Mouse (Mus musculus) limb, embryonic 12.5 days (tissue): Measurements from ENCODE around the gene 4930467E23Rik. TPM values are rescaled to one million over a fixed set of nuclear protein-coding genes. Genes with fewer than 3 reads are reported as not detected.
"Not testable (repeated sequence)": the region's sequence is repeated elsewhere in the genome, so short reads cannot be mapped to it uniquely, and the experiment has no call there.

ENCODE experiments used
- ATAC-seq: fragments of 200-750 bp; cut with Nextera tagmentation; 2 replicates; pipeline ENCODE4 v1.8.0; 2017; ENCODE audit warnings: low read depth, moderate TSS enrichment; ENCODE audit not compliant: insufficient number of reproducible peaks, insufficient read depth, low FRiP score, low TSS enrichment
- H3K27ac ChIP-seq: fragments of 300-500 bp; sonication (generic); 2 replicates; pipeline ENCODE4 v1.5.1; 2016; ENCODE audit warnings: mild to moderate bottlenecking, moderate library complexity
- H3K27me3 ChIP-seq: fragments of 300-500 bp; sonication (generic); 2 replicates; pipeline ENCODE4 v1.6.1; 2016; ENCODE audit warnings: mild to moderate bottlenecking, moderate library complexity
- H3K36me3 ChIP-seq: fragments of 300-500 bp; sonication (generic); 2 replicates; pipeline ENCODE4 v1.6.1; 2016; ENCODE audit warnings: mild to moderate bottlenecking, moderate library complexity
- H3K4me1 ChIP-seq: fragments of 300-500 bp; sonication (generic); replicated peaks from 2 replicates; pipeline ENCODE4 v1.6.1; 2016
- H3K4me2 ChIP-seq: fragments of 300-500 bp; sonication (generic); 2 replicates; pipeline ENCODE4 v1.6.1; 2016; ENCODE audit warnings: mild to moderate bottlenecking, moderate library complexity
- H3K4me3 ChIP-seq: fragments of 300-500 bp; sonication (generic); replicated peaks from 2 replicates; pipeline ENCODE4 v1.5.1; 2016; ENCODE audit warnings: mild to moderate bottlenecking
- H3K9ac ChIP-seq: fragments of 300-500 bp; sonication (generic); replicated peaks from 2 replicates; pipeline ENCODE4 v1.6.1; 2016; ENCODE audit warnings: mild to moderate bottlenecking, moderate library complexity
- H3K9me3 ChIP-seq: fragments of 300-500 bp; sonication (generic); 2 replicates; pipeline ENCODE4 v1.6.1; 2016; ENCODE audit warnings: mild to moderate bottlenecking, moderate library complexity
- WGBS: fragments of 180-500 bp; shearing (Covaris S2); methylation state at CpG from one replicate; pipeline ENCODE4 v1.1.7; 2016; 5-methylcytosine and 5-hydroxymethylcytosine counted together
- polyA plus RNA-seq: library from polyadenylated mRNA; unstranded; fragments of >200 nt; fragmentation: Nextera tagmentation; extraction: Ambion mirVana; gene quantifications from 2 replicates; pipeline ENCODE4 v1.2.1, GENCODE M21; 2016

Gene 4930467E23Rik
- polyA plus RNA-seq, 1 experiment from 2014 or later: not detected

DNA sequence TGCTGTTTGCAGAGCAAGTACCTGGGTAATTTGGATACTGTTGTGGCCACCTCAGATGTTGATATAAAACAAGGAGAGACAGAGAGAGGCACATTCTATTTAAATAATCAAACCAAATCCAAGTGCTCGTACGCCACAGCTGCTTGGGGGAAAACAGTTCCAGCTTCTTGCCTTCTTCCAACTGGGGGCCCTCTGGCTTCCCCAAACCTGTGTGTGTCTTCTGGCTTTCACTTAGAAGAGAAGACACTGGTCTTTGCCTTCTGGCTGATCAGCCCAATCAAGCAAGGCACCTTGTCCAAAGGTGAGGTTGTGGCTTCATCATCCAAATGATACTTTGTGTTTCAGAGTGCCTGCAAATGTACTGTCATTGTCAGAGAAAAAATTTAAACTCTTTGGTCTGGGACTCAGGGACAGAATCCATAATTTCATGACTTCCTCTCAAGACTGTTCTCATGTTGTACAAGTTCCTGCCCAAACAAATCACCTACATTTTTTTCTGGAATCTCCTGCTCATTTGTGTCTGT is 17.1 kb upstream of the 4930467E23Rik start:
- H3K4me3 ChIP-seq, H3K27ac ChIP-seq, H3K4me2 ChIP-seq, H3K9ac ChIP-seq, H3K4me1 ChIP-seq, H3K9me3 ChIP-seq, H3K27me3 ChIP-seq, H3K36me3 ChIP-seq, ATAC-seq: not testable (repeated sequence)
- WGBS: 83% methylated on average over 2 of the region's 2 CpGs

- H3K27me3 ChIP-seq, H3K4me3 ChIP-seq, ATAC-seq, H3K4me1 ChIP-seq, H3K4me2 ChIP-seq, H3K36me3 ChIP-seq, H3K9me3 ChIP-seq, H3K9ac ChIP-seq, H3K27ac ChIP-seq: not testable (repeated sequence)
- WGBS: 77% methylated on average over 4 of the region's 4 CpGs
Observed at GRCm38 (mm10) chr8:19712816-19713215, 16.6 kb upstream of the 4930467E23Rik start.

- 0 out of 2 replicates have a peak, but pooled peaks have one; percentile 66 for ATAC-seq
- WGBS: 83% methylated on average over 7 of the region's 7 CpGs
- H3K4me1 ChIP-seq, H3K4me2 ChIP-seq, H3K27me3 ChIP-seq, H3K9me3 ChIP-seq, H3K36me3 ChIP-seq, H3K4me3 ChIP-seq, H3K9ac ChIP-seq, H3K27ac ChIP-seq: not testable (repeated sequence)
Observed at GRCm38 (mm10) chr8:19713232-19713834, 16.0 kb upstream of the 4930467E23Rik start.

GRCm38 (mm10) chr8:19714426-19714825 is 14.9 kb upstream of the 4930467E23Rik start:
- H3K36me3 ChIP-seq, H3K4me2 ChIP-seq, H3K9ac ChIP-seq, H3K4me3 ChIP-seq, H3K4me1 ChIP-seq, ATAC-seq, H3K27me3 ChIP-seq, H3K9me3 ChIP-seq, H3K27ac ChIP-seq: not testable (repeated sequence)
- 94% methylated on average over 2 of the region's 2 CpGs for WGBS

- WGBS: 90% methylated on average over 3 of the region's 3 CpGs
- not testable (repeated sequence) for ATAC-seq, H3K27me3 ChIP-seq, H3K27ac ChIP-seq, H3K9ac ChIP-seq, H3K4me3 ChIP-seq, H3K9me3 ChIP-seq, H3K4me1 ChIP-seq, H3K4me2 ChIP-seq, H3K36me3 ChIP-seq
Observed at GRCm38 (mm10) chr8:19715266-19715665, 14.1 kb upstream of the 4930467E23Rik start.

GRCm38 (mm10) chr8:19717851-19718250 is 11.5 kb upstream of the 4930467E23Rik start:
- H3K27me3 ChIP-seq, H3K36me3 ChIP-seq, H3K4me2 ChIP-seq, H3K4me1 ChIP-seq, H3K27ac ChIP-seq, H3K4me3 ChIP-seq, ATAC-seq, H3K9ac ChIP-seq, H3K9me3 ChIP-seq: not testable (repeated sequence)
- 88% methylated on average over 3 of the region's 3 CpGs for WGBS

GRCm38 (mm10) chr8:19719513-19719912 is 9.9 kb upstream of the 4930467E23Rik start:
- not testable (repeated sequence) for H3K36me3 ChIP-seq, H3K4me3 ChIP-seq, H3K4me2 ChIP-seq, H3K9me3 ChIP-seq, H3K27me3 ChIP-seq, H3K9ac ChIP-seq, H3K4me1 ChIP-seq, H3K27ac ChIP-seq, ATAC-seq
- WGBS: 73% methylated on average over 3 of the region's 3 CpGs

DNA sequence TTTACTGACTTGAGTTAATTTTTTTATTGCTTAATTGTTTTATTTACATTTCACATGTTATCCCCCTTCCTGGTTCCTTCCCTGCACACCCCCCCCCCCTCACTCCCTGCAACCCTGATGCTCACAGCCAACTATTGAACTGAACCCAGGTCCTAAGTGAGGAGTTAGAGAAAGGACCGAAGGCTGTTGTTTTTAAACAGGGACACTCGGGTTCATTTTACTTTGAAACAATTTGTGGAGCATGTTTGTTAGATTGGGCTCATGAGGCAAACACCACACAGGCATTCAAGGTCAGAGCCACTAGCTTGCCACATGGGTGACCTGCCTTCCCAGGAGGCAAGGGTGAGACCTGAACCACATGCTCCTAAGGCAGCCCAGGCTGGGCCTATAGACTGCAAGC is 4.5 kb upstream of the 4930467E23Rik start:
- H3K9me3 ChIP-seq, H3K4me1 ChIP-seq, H3K9ac ChIP-seq, H3K27me3 ChIP-seq, H3K27ac ChIP-seq, ATAC-seq, H3K4me3 ChIP-seq, H3K36me3 ChIP-seq, H3K4me2 ChIP-seq: not testable (repeated sequence)
- 61% methylated on average over 2 of the region's 2 CpGs for WGBS

- H3K4me1 ChIP-seq, H3K27ac ChIP-seq, H3K9me3 ChIP-seq, ATAC-seq, H3K36me3 ChIP-seq, H3K4me3 ChIP-seq, H3K4me2 ChIP-seq, H3K27me3 ChIP-seq, H3K9ac ChIP-seq: not testable (repeated sequence)
Observed at GRCm38 (mm10) chr8:19751773-19752172, 22.4 kb downstream of the 4930467E23Rik start.

- H3K36me3 ChIP-seq, H3K4me3 ChIP-seq, H3K27me3 ChIP-seq, H3K9me3 ChIP-seq, ATAC-seq, H3K9ac ChIP-seq, H3K27ac ChIP-seq, H3K4me2 ChIP-seq, H3K4me1 ChIP-seq: not testable (repeated sequence)
- WGBS: 59% methylated on average over 3 of the region's 3 CpGs
Observed at GRCm38 (mm10) chr8:19754178-19754577, 24.8 kb downstream of the 4930467E23Rik start.

DNA sequence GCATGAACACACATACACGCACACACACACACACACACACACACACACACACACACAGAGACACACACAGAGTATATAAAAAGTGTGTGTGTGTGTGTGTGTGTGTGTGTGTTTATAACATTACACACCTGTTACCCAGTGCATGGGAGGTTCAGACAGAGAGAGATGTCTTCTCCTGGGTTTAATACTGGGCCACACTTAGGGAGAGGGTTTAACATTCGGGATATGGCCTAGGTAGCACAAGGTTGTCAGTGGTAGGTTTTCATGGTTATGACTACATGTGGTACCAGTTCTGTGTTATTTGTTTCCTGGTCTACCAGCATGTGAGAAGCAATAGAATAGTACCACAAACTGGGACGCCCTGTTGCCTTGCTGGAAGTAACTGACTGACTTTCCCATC is 25.6 kb downstream of the 4930467E23Rik start:
- not testable (repeated sequence) for H3K9ac ChIP-seq, H3K4me3 ChIP-seq, H3K36me3 ChIP-seq, H3K4me1 ChIP-seq, H3K9me3 ChIP-seq, H3K4me2 ChIP-seq, ATAC-seq, H3K27me3 ChIP-seq, H3K27ac ChIP-seq
- WGBS: 84% methylated on average over 3 of the region's 3 CpGs

GRCm38 (mm10) chr8:19761660-19762059 is 32.3 kb downstream of the 4930467E23Rik start:
- H3K9me3 ChIP-seq, H3K27me3 ChIP-seq, H3K4me1 ChIP-seq, H3K4me3 ChIP-seq, H3K27ac ChIP-seq, H3K9ac ChIP-seq, H3K4me2 ChIP-seq, H3K36me3 ChIP-seq, ATAC-seq: not testable (repeated sequence)
- WGBS: 92% methylated on average over 5 of the region's 5 CpGs
